Mouse (Mus musculus): ENCODE data around the gene Wasf2.

DNA sequence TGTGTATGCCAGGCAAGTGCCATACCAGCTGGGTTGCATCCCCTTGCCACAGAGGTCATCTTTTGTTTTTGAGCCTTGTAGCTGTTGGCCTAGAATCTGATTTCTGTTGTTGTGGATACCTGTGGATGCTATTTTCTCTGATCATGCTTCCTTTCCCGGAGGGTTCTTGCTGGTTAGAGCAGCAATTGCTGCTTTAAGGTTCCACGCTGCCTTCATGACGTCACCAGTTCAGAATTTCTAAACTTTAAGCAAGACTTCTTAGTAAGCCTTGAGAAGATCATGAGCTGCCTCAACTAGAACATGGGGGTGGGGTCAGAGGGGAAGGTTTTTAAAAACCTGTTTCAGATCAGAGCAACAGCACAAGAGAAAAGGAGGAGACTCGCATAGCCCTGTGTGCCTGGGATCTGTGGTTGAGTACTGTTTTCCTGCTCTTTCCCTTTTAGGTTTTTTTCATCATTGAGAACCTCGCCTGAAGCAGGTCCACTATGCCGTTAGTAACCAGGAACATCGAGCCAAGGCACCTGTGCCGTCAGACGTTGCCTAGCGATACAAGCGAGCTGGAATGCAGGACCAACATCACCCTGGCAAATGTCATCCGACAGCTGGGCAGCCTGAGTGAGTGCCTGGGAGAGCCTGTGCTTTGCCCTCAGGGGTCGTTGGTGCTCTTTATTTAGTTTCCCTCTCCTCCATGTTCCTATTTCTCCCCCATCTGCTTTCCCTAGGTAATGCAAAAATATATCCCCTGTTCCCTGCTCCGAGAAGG is 45.9 kb downstream of the Wasf2 start:
- no peak for TF ChIP-seq CTCF (conservative IDR thresholded peaks at IDR 0.05; ENCODE audit: low read length)
- TF ChIP-seq POU5F1 (IDR thresholded peaks at IDR 0.05; ENCODE audit: borderline replicate concordance, low read length) = no peak

All from E14TG2a.4 (cell line).